In the genomic region with DNA sequence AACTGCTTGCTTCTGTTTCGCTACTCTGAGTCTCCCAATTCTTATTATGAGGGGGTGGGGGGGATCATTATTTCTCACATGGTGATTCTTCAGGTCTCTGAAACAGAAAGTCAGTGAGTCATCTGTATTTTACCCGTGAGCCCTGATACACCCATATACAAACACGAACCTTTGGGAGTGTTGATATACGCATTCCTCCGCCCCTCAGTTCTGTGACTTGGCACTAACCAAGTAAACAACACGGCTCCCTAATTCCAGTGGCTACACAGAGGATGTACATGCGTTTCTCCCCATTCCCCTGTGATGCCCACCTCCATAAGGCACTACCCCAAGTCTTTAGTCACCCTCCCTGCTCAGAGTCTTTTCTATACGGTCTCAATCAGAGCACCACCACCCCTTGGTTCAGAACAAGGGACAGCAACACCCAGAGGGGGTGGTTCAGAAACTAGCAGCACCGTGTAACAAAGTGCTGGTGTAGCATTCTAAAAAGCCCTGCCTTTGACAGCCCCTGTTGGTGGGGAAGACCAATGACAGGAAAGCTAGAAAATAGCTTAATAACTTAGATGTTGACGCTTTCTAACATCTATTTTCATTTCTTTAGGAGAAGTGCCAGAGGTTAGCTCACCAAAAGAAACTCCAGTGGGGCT, we compare ENCODE assay signal across 22 mouse cellular contexts. TPM values are rescaled to one million over a fixed set of nuclear protein-coding genes. Genes with fewer than 3 reads are reported as not detected.
"Had no signal": no experiment of that assay in that cellular context is flagged by ENCODE, and none has a peak within 500 bp of the region (broad histone marks: within the 10 kb centered on the region; RNA-seq: fewer than 3 reads in every experiment).

No protein-coding gene starts in this region.

- H3K36me3 ChIP-seq: kidney, embryonic 15.5 days; limb, embryonic 12.5 days; limb, embryonic 15.5 days; midbrain, embryonic 13.5 days; stomach, embryonic 15.5 days had no signal

- H3K9me3 ChIP-seq: kidney, embryonic 15.5 days; limb, embryonic 12.5 days; limb, embryonic 15.5 days; midbrain, embryonic 13.5 days; stomach, embryonic 15.5 days had no signal

- H3K9ac ChIP-seq: kidney, embryonic 15.5 days; limb, embryonic 12.5 days; limb, embryonic 15.5 days; liver, embryonic 14.5 days; liver, postnatal 0 days; lung, embryonic 14.5 days; midbrain, embryonic 13.5 days; stomach, embryonic 15.5 days had no signal

- DNase-seq: kidney, adult 8-10 months; kidney, postnatal 10 days; kidney, postnatal 36 days; left cerebral cortex, postnatal 4 days; liver, postnatal 0 days; lung, embryonic 14.5 days; thymus, adult 18-20 months; thymus, postnatal 36 days had no signal

- ATAC-seq: liver, postnatal 0 days; lung, postnatal 0 days; midbrain, embryonic 13.5 days; midbrain, embryonic 16.5 days had no signal

- H3K4me3 ChIP-seq: kidney, embryonic 15.5 days; limb, embryonic 12.5 days; limb, embryonic 15.5 days; midbrain, embryonic 13.5 days; stomach, embryonic 15.5 days had no signal

- H3K27ac ChIP-seq: kidney, embryonic 15.5 days; limb, embryonic 12.5 days; limb, embryonic 15.5 days; liver, embryonic 14.5 days; macrophage; midbrain, embryonic 13.5 days; stomach, embryonic 15.5 days had no signal

RNA-seq across cellular contexts. Expression of a gene that starts 2.8 kb away (rescaled TPM):
- total RNA-seq: layer of hippocampus, adult 18-20 months; layer of hippocampus, postnatal 14 days; left cerebral cortex, adult 8-10 months; left cerebral cortex, postnatal 14 days; left cerebral cortex, postnatal 4 days had no signal

RNA-seq across cellular contexts. Expression of a gene that starts 44.5 kb away (rescaled TPM):
- total RNA-seq: megakaryocyte, adult 5-6 weeks had no signal

RNA-seq across cellular contexts. Expression of a gene that starts 50.8 kb away (rescaled TPM):
- total RNA-seq: megakaryocyte, adult 5-6 weeks had no signal
